ENCODE assay signal across 1 mouse cellular context in the genomic region with DNA sequence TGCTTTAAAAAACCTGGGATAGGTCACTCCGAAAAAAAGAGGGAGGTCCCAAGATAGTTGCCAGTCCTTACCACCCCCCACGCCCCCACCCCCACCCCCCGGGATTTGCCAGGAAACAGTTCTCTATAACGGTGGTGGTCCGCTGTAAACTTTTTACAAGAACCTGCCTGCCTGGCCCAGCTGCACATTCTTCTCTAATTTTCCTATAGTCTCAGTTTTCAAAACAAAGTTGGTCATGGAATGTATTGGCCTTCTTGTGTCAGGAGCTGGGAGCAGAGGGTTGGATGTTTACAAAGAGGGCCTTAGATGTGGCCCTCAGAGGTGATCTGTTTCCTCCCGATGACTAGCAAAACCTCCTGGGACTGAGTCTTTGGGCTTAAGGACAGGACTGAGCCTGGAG.
TF ChIP-seq lines count a peak whose summit lies in the region.

No protein-coding gene starts in this region.

TF ChIP-seq in MEL, 35 proteins besides CTCF, POLR2A, EP300 and RAD21 (continued from another document):
- TF ChIP-seq JUND (IDR thresholded peaks at IDR 0.05; ENCODE audit: low read depth, low read length) (no peak), RCOR1 (IDR thresholded peaks at IDR 0.05; ENCODE audit: low read depth, low read length) (no peak), POLR2AphosphoS5 (IDR thresholded peaks at IDR 0.05; ENCODE audit: borderline replicate concordance, low read depth, low read length) (no peak), MAX (IDR thresholded peaks at IDR 0.05; ENCODE audit: low read length) (no peak), MYC (IDR thresholded peaks at IDR 0.05; ENCODE audit: low read depth, low read length) (no peak), POLR2AphosphoS2 (IDR thresholded peaks at IDR 0.05; ENCODE audit: low read length) (no peak), TAL1 (IDR thresholded peaks at IDR 0.05; ENCODE audit: low read length) (no peak), BHLHE40 (IDR thresholded peaks at IDR 0.05; ENCODE audit: borderline replicate concordance, low read depth, low read length) (no peak), SMC3 (IDR thresholded peaks at IDR 0.05; ENCODE audit: low read depth, low read length) (no peak), MXI1 (IDR thresholded peaks at IDR 0.05; ENCODE audit: low read depth, low read length) (no peak), ZKSCAN1 (IDR thresholded peaks at IDR 0.05; ENCODE audit: low read depth, low read length) (no peak), GABPA (IDR thresholded peaks at IDR 0.05; ENCODE audit: low read depth, low read length) (no peak), NELFE (IDR thresholded peaks at IDR 0.05; ENCODE audit: low read depth, low read length) (no peak)
TF ChIP-seq in MEL: peak in this region for 0.
